Mouse (Mus musculus): ENCODE data around the gene Gm43064. TPM values are rescaled to one million over a fixed set of nuclear protein-coding genes. Genes with fewer than 3 reads are reported as not detected.

Gm43064 gene
- polyA plus RNA-seq, 1 experiment from 2014 or later: 0.39 TPM

DNA sequence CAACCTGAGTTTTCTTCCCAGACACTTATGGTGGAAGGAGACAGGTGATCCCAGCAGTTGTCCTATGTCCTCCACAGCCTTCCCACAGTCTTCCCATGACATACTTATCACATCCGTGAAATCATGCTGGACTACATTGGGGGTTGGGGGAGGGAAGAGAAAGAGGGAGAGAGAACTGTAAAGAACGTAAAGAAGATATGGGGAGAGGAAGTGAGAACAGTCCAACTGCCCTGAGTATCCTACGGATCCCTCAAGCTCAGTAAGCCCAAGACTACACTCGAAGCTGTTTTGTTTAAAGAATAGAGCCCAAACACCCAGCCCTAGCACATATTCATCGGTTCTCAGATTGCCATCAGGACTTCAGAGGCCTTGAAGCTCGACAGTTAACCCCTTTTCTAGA, 30.7 kb upstream of the Gm43064 start:
- WGBS: 69% methylated on average over 6 of the region's 6 CpGs
- Histone ChIP-seq H3K4me2 (ENCODE audit: low read length) (no peak overlapping the region), H3K9me3 (ENCODE audit: control insufficient read depth, low read length) (no peaks in the 10 kb centered on the region), H3K9ac (ENCODE audit: low read length) (no peak overlapping the region), H3K4me1 (ENCODE audit: control insufficient read depth in 2 of 2, insufficient read depth in 2 of 2, low read length in 2 of 2) (peaks cover 2 to 12% of the 10 kb centered on the region in 2 experiments), H3K27me3 (ENCODE audit: control insufficient read depth, insufficient read depth, low read length) (no peaks in the 10 kb centered on the region), H3K27ac (replicated peaks in 1 of 2; ENCODE audit: control insufficient read depth in 1 of 2, insufficient read depth in 1 of 2, low read depth in 2 of 2, low read length in 2 of 2) (no peak overlapping the region), H3K4me3 (ENCODE audit: control insufficient read depth in 1 of 2, insufficient read depth in 1 of 2, low read depth in 1 of 2, low read length in 2 of 2) (no peak overlapping the region), H3K36me3 (ENCODE audit: control insufficient read depth, insufficient read depth, low read length) (peaks cover 33% of the 10 kb centered on the region)
- no peak for ATAC-seq (ENCODE audit: insufficient number of reproducible peaks, insufficient read depth, low FRiP score, low read depth)

GRCm38 (mm10) chr3:103779183-103779582, 30.2 kb upstream of the Gm43064 start:
- H3K9ac ChIP-seq (ENCODE audit: low read length): no peak overlapping the region
- no peak overlapping the region for H3K27ac ChIP-seq (replicated peaks in 1 of 2; ENCODE audit: control insufficient read depth in 1 of 2, insufficient read depth in 1 of 2, low read depth in 2 of 2, low read length in 2 of 2)
- peaks cover 2 to 12% of the 10 kb centered on the region in 2 experiments; a peak in 3 of 4 replicates for H3K4me1 ChIP-seq (ENCODE audit: control insufficient read depth in 2 of 2, insufficient read depth in 2 of 2, low read length in 2 of 2)
- no peak overlapping the region for H3K4me2 ChIP-seq (ENCODE audit: low read length)
- H3K4me3 ChIP-seq (ENCODE audit: control insufficient read depth in 1 of 2, insufficient read depth in 1 of 2, low read depth in 1 of 2, low read length in 2 of 2): no peak overlapping the region
- H3K27me3 ChIP-seq (ENCODE audit: control insufficient read depth, insufficient read depth, low read length): no peaks in the 10 kb centered on the region
- no peak for ATAC-seq (ENCODE audit: insufficient number of reproducible peaks, insufficient read depth, low FRiP score, low read depth)
- H3K36me3 ChIP-seq (ENCODE audit: control insufficient read depth, insufficient read depth, low read length): peaks cover 30% of the 10 kb centered on the region
- no peaks in the 10 kb centered on the region for H3K9me3 ChIP-seq (ENCODE audit: control insufficient read depth, low read length)
- WGBS: 80% methylated on average over 7 of the region's 7 CpGs

DNA sequence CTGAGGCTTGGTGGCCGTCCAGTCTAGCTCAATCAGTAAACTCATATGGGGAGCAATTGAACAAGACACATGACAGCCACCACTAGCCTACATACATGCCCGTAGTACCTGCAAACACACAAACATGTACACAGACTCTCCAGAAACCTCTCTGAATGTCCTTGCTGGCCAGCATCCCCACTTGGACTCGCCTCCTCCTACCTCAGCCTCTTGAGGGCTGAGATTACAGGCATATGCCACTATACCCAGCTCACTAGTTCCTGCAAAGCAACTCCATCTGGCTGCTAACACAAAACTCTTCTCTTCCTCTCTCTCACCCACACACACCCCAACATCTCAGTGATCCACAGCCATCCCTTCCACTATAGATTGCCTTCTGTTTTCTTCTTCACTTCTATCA, 29.1 kb upstream of the Gm43064 start:
- Histone ChIP-seq H3K9me3 (ENCODE audit: control insufficient read depth, low read length) (no peaks in the 10 kb centered on the region), H3K36me3 (ENCODE audit: control insufficient read depth, insufficient read depth, low read length) (peaks cover 27% of the 10 kb centered on the region), H3K9ac (ENCODE audit: low read length) (no peak overlapping the region), H3K27me3 (ENCODE audit: control insufficient read depth, insufficient read depth, low read length) (no peaks in the 10 kb centered on the region), H3K4me2 (ENCODE audit: low read length) (no peak overlapping the region), H3K4me3 (ENCODE audit: control insufficient read depth in 1 of 2, insufficient read depth in 1 of 2, low read depth in 1 of 2, low read length in 2 of 2) (no peak overlapping the region), H3K27ac (replicated peaks in 1 of 2; ENCODE audit: control insufficient read depth in 1 of 2, insufficient read depth in 1 of 2, low read depth in 2 of 2, low read length in 2 of 2) (no peak overlapping the region), H3K4me1 (ENCODE audit: control insufficient read depth in 2 of 2, insufficient read depth in 2 of 2, low read length in 2 of 2) (peaks cover 2 to 16% of the 10 kb centered on the region in 2 experiments; a peak in 3 of 4 replicates)
- no peak for ATAC-seq (ENCODE audit: insufficient number of reproducible peaks, insufficient read depth, low FRiP score, low read depth)
- WGBS: 79% methylated on average over 3 of the region's 3 CpGs

GRCm38 (mm10) chr3:103780777-103781176, 28.6 kb upstream of the Gm43064 start:
- Histone ChIP-seq H3K27ac (replicated peaks in 1 of 2; ENCODE audit: control insufficient read depth in 1 of 2, insufficient read depth in 1 of 2, low read depth in 2 of 2, low read length in 2 of 2) (no peak overlapping the region), H3K4me1 (ENCODE audit: control insufficient read depth in 2 of 2, insufficient read depth in 2 of 2, low read length in 2 of 2) (peaks cover 2 to 16% of the 10 kb centered on the region in 2 experiments; a peak in 3 of 4 replicates), H3K36me3 (ENCODE audit: control insufficient read depth, insufficient read depth, low read length) (peaks cover 22% of the 10 kb centered on the region), H3K4me3 (ENCODE audit: control insufficient read depth in 1 of 2, insufficient read depth in 1 of 2, low read depth in 1 of 2, low read length in 2 of 2) (no peak overlapping the region), H3K4me2 (ENCODE audit: low read length) (no peak overlapping the region), H3K9ac (ENCODE audit: low read length) (no peak overlapping the region), H3K9me3 (ENCODE audit: control insufficient read depth, low read length) (no peaks in the 10 kb centered on the region), H3K27me3 (ENCODE audit: control insufficient read depth, insufficient read depth, low read length) (no peaks in the 10 kb centered on the region)
- ATAC-seq (ENCODE audit: insufficient number of reproducible peaks, insufficient read depth, low FRiP score, low read depth): no peak
- WGBS: 67% methylated on average over 5 of the region's 5 CpGs

- Histone ChIP-seq H3K9me3 (ENCODE audit: control insufficient read depth, low read length) (no peaks in the 10 kb centered on the region), H3K27me3 (ENCODE audit: control insufficient read depth, insufficient read depth, low read length) (no peaks in the 10 kb centered on the region), H3K27ac (replicated peaks in 1 of 2; ENCODE audit: control insufficient read depth in 1 of 2, insufficient read depth in 1 of 2, low read depth in 2 of 2, low read length in 2 of 2) (no peak overlapping the region), H3K36me3 (ENCODE audit: control insufficient read depth, insufficient read depth, low read length) (peaks cover 3% of the 10 kb centered on the region), H3K4me1 (ENCODE audit: control insufficient read depth in 2 of 2, insufficient read depth in 2 of 2, low read length in 2 of 2) (peaks cover 2 to 19% of the 10 kb centered on the region in 2 experiments; a peak in 3 of 4 replicates), H3K4me3 (ENCODE audit: control insufficient read depth in 1 of 2, insufficient read depth in 1 of 2, low read depth in 1 of 2, low read length in 2 of 2) (no peak overlapping the region), H3K9ac (ENCODE audit: low read length) (no peak overlapping the region), H3K4me2 (ENCODE audit: low read length) (no peak overlapping the region)
- 92% methylated on average over 4 of the region's 4 CpGs for WGBS
- ATAC-seq (ENCODE audit: insufficient number of reproducible peaks, insufficient read depth, low FRiP score, low read depth): no peak
These were observed 26.3 kb upstream of the Gm43064 start for GRCm38 (mm10) chr3:103782844-103783609.

- no peaks in the 10 kb centered on the region for H3K27me3 ChIP-seq (ENCODE audit: control insufficient read depth, insufficient read depth, low read length)
- 62% methylated on average over 7 of the region's 7 CpGs for WGBS
- no peak overlapping the region for H3K27ac ChIP-seq (replicated peaks in 1 of 2; ENCODE audit: control insufficient read depth in 1 of 2, insufficient read depth in 1 of 2, low read depth in 2 of 2, low read length in 2 of 2)
- no peaks in the 10 kb centered on the region for H3K36me3 ChIP-seq (ENCODE audit: control insufficient read depth, insufficient read depth, low read length)
- H3K4me1 ChIP-seq (ENCODE audit: control insufficient read depth in 2 of 2, insufficient read depth in 2 of 2, low read length in 2 of 2): peaks cover 3 to 30% of the 10 kb centered on the region in 2 experiments
- H3K4me2 ChIP-seq (ENCODE audit: low read length): no peak overlapping the region
- no peak overlapping the region for H3K9ac ChIP-seq (ENCODE audit: low read length)
- no peak overlapping the region for H3K4me3 ChIP-seq (ENCODE audit: control insufficient read depth in 1 of 2, insufficient read depth in 1 of 2, low read depth in 1 of 2, low read length in 2 of 2)
- no peaks in the 10 kb centered on the region for H3K9me3 ChIP-seq (ENCODE audit: control insufficient read depth, low read length)
- ATAC-seq (ENCODE audit: insufficient number of reproducible peaks, insufficient read depth, low FRiP score, low read depth): no peak
These were observed 22.1 kb upstream of the Gm43064 start for GRCm38 (mm10) chr3:103787225-103787624.

DNA sequence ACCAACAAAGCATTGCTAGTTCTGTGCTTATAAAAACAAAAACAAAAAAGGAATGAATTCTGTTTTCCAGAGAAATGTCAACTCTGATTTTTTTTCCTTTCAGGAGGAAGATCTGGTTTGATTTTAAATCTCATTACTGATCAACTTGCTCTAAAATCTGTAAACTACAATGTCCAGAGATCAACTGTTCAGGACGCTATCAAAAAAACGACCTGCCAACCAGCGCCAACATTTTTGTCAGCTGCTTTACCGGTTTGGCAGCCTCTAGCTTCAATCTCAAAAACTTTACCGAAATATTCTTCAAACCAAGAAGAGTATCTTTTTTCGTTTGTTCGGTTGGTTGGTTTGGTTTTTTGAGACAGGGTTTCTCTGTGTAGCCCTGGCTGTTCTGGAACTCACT, 20.3 kb upstream of the Gm43064 start:
- Histone ChIP-seq H3K36me3 (ENCODE audit: control insufficient read depth, insufficient read depth, low read length) (no peaks in the 10 kb centered on the region), H3K27me3 (ENCODE audit: control insufficient read depth, insufficient read depth, low read length) (no peaks in the 10 kb centered on the region), H3K4me3 (ENCODE audit: control insufficient read depth in 1 of 2, insufficient read depth in 1 of 2, low read depth in 1 of 2, low read length in 2 of 2) (peak overlapping the region in 1 of 2 experiments; percentile 93; a peak in 1 of 4 replicates), H3K9ac (ENCODE audit: low read length) (no peak overlapping the region), H3K9me3 (ENCODE audit: control insufficient read depth, low read length) (no peaks in the 10 kb centered on the region), H3K4me2 (ENCODE audit: low read length) (peak overlapping the region; percentile 73), H3K27ac (replicated peaks in 1 of 2; ENCODE audit: control insufficient read depth in 1 of 2, insufficient read depth in 1 of 2, low read depth in 2 of 2, low read length in 2 of 2) (peak overlapping the region in 1 of 2 experiments; percentile 86; a peak in 1 of 4 replicates), H3K4me1 (ENCODE audit: control insufficient read depth in 2 of 2, insufficient read depth in 2 of 2, low read length in 2 of 2) (peaks cover 3 to 30% of the 10 kb centered on the region in 2 experiments)
- no peak for ATAC-seq (ENCODE audit: insufficient number of reproducible peaks, insufficient read depth, low FRiP score, low read depth)
- WGBS: 78% methylated on average over 7 of the region's 7 CpGs
